Mouse (Mus musculus): ENCODE results near the gene Olfr18. TPM values are rescaled to one million over a fixed set of nuclear protein-coding genes. Genes with fewer than 3 reads are reported as not detected.

Gene Olfr18
- polyA plus RNA-seq, 1 experiment from 2014 or later, result 0.05 TPM

DNA sequence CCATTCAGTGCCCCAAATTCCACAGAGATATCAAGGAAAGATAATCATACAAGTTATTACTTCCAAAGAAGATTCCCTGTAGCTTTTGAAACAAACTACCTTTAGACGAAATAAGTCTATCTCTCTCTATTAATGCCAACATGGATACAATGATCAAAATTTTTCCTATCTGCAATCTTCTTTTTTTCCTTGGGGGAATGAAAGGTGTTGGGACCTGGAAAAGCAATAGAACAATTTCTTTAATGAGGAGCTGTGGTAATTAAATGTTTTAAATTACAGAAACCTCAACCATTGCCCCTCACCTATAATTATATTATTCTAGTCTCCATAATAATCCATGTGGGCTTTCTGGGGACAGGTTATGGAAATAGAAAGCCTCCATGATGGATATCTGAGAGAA lies 53.8 kb downstream of the Olfr18 start, which contains the start of gene Olfr39:
Olfr39 (plus strand) TSS at position 301 of the 400 bp plus-strand sequence.
- Histone ChIP-seq H3K4me3 (ENCODE audit: low read depth, low read length) (no peak within 1 kb of the TSS), H3K27me3 (ENCODE audit: control insufficient read depth, insufficient read depth, low read length) (no peaks in the 10 kb centered on the region), H3K4me1 (ENCODE audit: control insufficient read depth, insufficient read depth, low read length) (no peaks in the 10 kb centered on the region), H3K9me3 (ENCODE audit: control insufficient read depth, low read length) (no peaks in the 10 kb centered on the region), H3K27ac (ENCODE audit: low read depth, low read length) (no peak within 1 kb of the TSS), H3K36me3 (ENCODE audit: control insufficient read depth, insufficient read depth, low read length) (no peaks in the 10 kb centered on the region), H3K9ac (ENCODE audit: low read length) (no peak within 1 kb of the TSS), H3K4me2 (no peak within 1 kb of the TSS)
- DNase-seq (ENCODE audit: low spot score, missing footprints) (no peak), ATAC-seq (ENCODE audit: low FRiP score) (no peak)
- 90% methylated on average over 1 of the region's 1 CpGs for WGBS

Other genes with a start within 250 kb of the Olfr18 start
- gene Olfr868, start 237.5 kb downstream of the Olfr18 start, polyA plus RNA-seq (2014; fragmentation: Nextera tagmentation; extraction: Ambion mirVana), result not detected in 2 replicates
- not detected in 2 replicates for gene Olfr869, start 207.1 kb downstream of the Olfr18 start, polyA plus RNA-seq (2014; fragmentation: Nextera tagmentation; extraction: Ambion mirVana)
- not detected in 2 replicates for gene Olfr870, start 162.0 kb downstream of the Olfr18 start, polyA plus RNA-seq (2014; fragmentation: Nextera tagmentation; extraction: Ambion mirVana)
- gene Olfr871, start 123.9 kb downstream of the Olfr18 start, polyA plus RNA-seq (2014; fragmentation: Nextera tagmentation; extraction: Ambion mirVana), result not detected in 2 replicates
- not detected in 2 replicates for gene Olfr872, start 99.0 kb downstream of the Olfr18 start, polyA plus RNA-seq (2014; fragmentation: Nextera tagmentation; extraction: Ambion mirVana)
- gene Olfr39, start 53.7 kb downstream of the Olfr18 start, polyA plus RNA-seq (2014; fragmentation: Nextera tagmentation; extraction: Ambion mirVana), result not detected in 2 replicates
- not detected in 2 replicates for gene Olfr873, start 37.6 kb downstream of the Olfr18 start, polyA plus RNA-seq (2014; fragmentation: Nextera tagmentation; extraction: Ambion mirVana)
- gene Zfp560, start 49.1 kb upstream of the Olfr18 start, polyA plus RNA-seq (2014; fragmentation: Nextera tagmentation; extraction: Ambion mirVana), result 35.6 and 38.2 TPM in 2 replicates
- gene Zfp26, start 124.1 kb upstream of the Olfr18 start, polyA plus RNA-seq (2014; fragmentation: Nextera tagmentation; extraction: Ambion mirVana), result 30.9 and 34.9 TPM in 2 replicates
- gene Zfp426, start 156.7 kb upstream of the Olfr18 start, polyA plus RNA-seq (2014; fragmentation: Nextera tagmentation; extraction: Ambion mirVana), result 37.3 and 41.7 TPM in 2 replicates
- gene Zfp266, start 185.3 kb upstream of the Olfr18 start, polyA plus RNA-seq (2014; fragmentation: Nextera tagmentation; extraction: Ambion mirVana), result 127 and 140 TPM in 2 replicates
- gene Zfp846, start 245.2 kb upstream of the Olfr18 start, polyA plus RNA-seq (2014; fragmentation: Nextera tagmentation; extraction: Ambion mirVana), result 23.8 and 24.8 TPM in 2 replicates